Mouse (Mus musculus) heart, postnatal 10 days (tissue): ENCODE measurements around the gene Zfp511. TPM values are rescaled to one million over a fixed set of nuclear protein-coding genes. Genes with fewer than 3 reads are reported as not detected.

Source experiments
- DNase-seq, 2 experiments: peaks; one replicate each; pipeline ENCODE4 v3.0.0; 2021
- intact Hi-C: fragments of 180-260 bp; cut with DNase I; formaldehyde crosslinking; loops from one replicate; pipeline ENCODE4 v1.15.1; 2025
- total RNA-seq, 2 experiments: library from RNA; stranded (reverse); gene quantifications; 2 replicates each; pipeline ENCODE4 v1.2.3; 2021

Gene Zfp511
- total RNA-seq, 2 experiments from 2014 or later, result 13.1 to 13.8 TPM

DNA sequence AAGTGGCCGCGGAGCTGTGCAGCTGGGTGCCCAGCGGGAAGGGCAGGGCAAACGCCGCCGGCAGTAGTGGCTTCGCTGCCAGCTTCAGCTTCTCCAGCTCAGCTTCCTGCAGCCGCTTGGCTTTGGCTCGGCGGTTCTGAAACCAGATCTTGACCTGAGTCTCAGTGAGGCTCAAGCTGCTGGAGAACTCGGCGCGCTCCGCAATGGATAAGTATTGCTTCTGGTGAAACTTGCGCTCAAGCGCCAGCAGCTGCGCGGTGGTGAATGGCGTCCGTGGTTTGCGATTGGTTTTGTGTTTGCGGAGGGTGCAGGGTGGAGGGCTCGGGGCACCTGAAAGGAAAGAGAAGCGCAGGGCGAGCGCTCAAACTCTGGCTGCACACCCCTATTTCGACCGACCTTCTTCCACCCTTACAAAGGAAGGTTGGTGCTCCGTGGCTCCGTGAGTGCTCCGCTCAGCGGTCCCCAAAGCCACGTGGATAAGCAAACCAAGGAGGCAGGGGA, 11.7 kb downstream of the Zfp511 start:
- DNase-seq, result peak in 1 of 2 experiments; percentile 22
- intact Hi-C loops, result no loop called here

DNA sequence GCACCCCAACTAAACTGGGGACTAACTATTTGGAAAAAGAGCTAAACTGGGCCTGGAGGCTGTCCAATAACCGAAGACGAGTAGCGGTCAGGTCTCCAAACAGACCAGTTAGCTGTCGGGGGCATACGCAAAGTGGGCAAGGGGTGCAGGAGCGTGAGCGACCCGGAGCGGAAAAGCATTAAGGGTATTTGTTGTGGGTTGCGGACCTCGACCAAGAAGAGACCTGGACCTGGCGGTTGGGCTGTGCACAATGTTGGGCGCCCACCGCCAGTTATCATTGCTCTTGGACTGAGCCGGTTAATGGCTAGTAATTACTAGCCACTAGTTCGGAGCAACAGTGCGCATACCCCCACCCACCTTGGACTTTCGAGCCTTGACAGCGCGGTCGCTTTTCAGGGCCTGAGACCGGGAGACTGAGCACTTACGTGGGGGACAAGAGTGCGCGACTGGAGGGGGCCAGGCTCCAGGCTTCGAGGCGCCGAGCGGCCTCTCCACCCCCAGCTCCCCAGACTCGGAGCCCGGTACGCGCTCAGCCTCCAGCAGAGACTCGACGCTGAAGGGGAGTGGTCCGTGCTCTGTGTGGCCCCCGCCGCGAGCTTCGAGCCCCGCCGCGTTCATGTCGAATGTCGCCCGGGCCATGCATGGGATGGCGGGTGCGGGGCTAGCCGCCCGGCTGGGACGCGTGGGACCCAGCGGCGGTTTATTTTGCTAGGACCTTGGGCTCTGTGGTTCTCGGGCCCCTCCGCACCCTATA, 12.3 kb downstream of the Zfp511 start, which contains the start of gene Msx3:
Msx3 (minus strand) TSS at position 729 of the 754 bp plus-strand sequence.
- DNase-seq, result no peak
- intact Hi-C loops, result no loop called here

GRCm38 (mm10) chr7:140049115-140049689, 13.0 kb downstream of the Zfp511 start:
- peak in 1 of 2 experiments; percentile 39 for DNase-seq
- intact Hi-C loops, result no loop called here

- no peak for DNase-seq
- intact Hi-C loops, result no loop called here
Observed at GRCm38 (mm10) chr7:140054124-140054523, 17.9 kb downstream of the Zfp511 start.

- DNase-seq, result peak in 1 of 2 experiments; percentile 37
- intact Hi-C loops, result no loop called here
Observed at GRCm38 (mm10) chr7:140057413-140058407, 21.5 kb downstream of the Zfp511 start.

DNA sequence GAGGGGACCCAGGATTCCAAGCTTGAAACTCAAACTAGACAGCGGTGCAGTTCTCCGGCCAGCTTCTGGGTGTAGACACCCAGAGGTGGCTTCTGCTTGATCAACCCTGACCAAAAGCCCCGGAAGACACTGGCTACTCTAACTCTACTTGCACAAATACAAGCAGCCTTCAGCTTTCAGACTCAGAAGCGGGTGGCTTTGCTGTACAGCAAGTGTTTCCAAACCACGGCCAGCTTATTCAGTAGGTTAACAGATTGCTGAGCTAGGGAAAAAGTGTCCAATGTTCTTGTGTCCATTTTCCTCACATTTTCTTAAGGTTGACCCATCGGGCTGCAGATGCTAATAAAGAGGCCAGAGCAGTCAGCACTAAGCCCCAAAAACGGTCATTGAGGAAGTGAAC, 22.3 kb downstream of the Zfp511 start:
- intact Hi-C loops, result no loop called here

DNA sequence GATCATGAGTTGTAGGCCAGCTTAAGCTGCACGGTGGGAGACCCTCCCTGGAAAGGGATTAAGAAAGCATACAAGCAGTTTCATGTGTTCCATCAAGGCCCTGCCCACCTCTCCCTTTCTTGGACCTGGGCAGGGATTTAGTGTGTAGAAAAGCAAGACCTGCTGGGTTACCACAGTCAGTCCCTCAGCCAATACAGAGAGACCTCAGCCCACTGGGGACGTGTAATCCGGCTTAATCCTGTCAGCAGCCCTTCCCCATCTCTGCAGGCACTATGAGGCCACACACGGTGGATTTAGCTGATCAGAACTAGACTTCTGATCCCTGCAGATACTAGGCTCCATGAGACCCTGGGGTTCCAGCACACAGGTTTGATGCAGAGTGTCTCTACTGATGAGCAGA, 23.4 kb downstream of the Zfp511 start:
- DNase-seq, result no peak
- intact Hi-C loops, result no loop called here

More for the DNA sequence above, 22.3 kb downstream of the Zfp511 start:
- DNase-seq, result no peak

DNA sequence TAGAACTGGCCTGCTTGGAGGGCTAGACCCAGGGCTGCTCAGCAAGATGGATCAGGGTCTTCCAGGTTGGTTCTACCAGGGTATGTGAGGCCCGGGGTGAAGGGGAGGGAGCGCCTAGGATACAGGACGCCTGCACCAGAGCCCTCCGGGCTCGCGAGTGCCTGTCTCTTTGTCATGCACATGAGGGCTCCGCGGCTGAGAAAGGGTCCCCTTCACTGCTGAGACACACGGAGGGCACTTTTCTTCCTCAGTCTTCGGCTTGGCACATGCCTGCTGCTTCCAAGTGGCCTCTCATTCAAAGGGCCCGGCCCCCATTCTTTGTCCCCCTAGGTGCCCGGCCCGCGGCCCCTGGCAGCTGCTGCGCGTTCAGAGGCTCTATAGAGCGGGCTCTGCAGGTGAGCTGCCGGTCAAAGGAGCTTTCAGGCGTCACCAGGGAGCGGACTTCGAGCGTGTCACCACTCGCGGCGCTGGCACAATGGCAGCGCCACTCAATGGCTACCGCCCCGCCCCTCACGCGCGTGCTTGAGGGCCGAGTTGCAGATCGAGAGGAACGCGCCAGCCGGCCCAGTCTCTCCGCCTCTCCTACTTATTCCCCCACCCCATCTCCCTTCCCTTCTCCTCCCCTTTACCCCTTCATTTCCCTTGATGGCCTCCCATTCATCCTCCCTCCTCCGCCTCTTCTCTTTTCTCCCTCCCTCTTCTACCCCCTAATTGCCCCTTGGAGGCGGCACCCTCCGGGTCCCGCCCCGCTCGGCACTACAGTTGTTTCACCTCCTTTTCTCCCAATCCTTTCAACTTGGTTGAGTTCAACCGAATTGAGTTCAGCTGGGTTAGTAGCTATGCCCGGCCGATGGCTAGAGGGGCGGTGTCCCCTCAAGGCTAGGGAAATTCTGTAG, 25.0 kb downstream of the Zfp511 start:
- intact Hi-C loops, result loop anchor here (5.0 kb wide), 2 partner anchors 154 to 414 kb away; no protein-coding TSS in a partner anchor
- no peak for DNase-seq

- intact Hi-C loops, result loop anchor here (5.0 kb wide), 2 partner anchors 154 to 414 kb away; no protein-coding TSS in a partner anchor
- no peak for DNase-seq
Observed at GRCm38 (mm10) chr7:140061832-140062130, 25.6 kb downstream of the Zfp511 start.

GRCm38 (mm10) chr7:140062307-140062706, 26.1 kb downstream of the Zfp511 start:
- intact Hi-C loops, result loop anchor here (5.0 kb wide), 2 partner anchors 155 to 415 kb away; no protein-coding TSS in a partner anchor
- peak in 1 of 2 experiments; percentile 34 for DNase-seq

DNA sequence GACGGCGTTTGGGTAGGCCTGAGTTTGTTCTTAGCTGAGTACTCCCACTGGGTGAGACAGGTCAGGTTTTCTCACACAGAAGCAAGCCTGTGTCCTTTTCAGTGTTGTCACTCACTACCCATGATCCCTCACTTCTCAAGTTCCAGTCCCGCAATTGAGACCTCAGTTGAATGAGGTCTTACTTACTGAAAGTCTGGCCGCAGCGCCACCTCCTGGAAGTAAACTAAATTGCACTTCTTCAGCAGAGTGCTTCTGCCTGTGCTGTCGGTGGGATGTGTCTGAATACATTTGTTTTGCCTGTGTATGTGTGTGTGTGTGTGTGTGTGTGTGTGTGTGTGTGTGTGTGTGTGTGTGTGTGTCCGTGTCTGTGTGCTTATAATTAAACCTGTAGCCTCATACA, 26.9 kb downstream of the Zfp511 start:
- intact Hi-C loops, result loop anchor here (1.0 to 5.0 kb wide), 3 partner anchors 94 to 416 kb away; no protein-coding TSS in a partner anchor
- peak; percentile 56 to 77 for DNase-seq

- DNase-seq, result no peak
- intact Hi-C loops, result no loop called here
Observed at GRCm38 (mm10) chr7:140067397-140067796, 31.2 kb downstream of the Zfp511 start.

DNA sequence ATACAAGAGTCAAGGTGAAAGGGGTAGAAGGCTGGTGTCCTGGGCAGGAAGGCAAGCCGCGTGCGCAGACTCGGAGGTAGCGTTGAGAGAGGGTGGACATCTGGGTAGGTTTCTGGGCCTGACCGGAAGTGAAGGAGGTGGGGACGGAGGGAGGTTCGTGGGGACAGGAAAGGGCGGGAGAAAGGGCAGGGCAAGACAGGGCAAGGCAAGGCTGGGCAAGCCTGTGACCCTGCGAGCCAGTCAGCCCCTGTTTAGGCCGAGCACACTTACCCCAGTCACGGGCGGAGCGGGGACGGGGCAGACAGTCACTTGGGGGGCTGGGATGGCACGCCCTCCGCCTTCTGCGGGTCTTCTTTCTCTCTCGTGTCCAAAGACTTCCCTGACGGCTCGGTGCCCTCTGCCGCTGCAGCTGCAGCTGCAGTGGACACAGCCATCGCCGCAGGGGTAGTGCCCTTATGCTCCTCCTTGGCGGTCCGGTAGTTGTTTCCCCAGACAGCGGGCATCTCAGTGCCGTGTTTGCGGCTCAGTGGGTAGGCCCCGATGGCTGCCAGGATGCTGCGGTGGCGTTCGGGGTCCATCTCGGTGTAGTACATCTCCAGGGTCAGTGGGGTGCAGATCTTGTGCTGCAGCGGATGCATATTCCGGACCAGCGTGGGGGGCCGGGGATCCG, 34.0 kb downstream of the Zfp511 start:
- intact Hi-C loops, result no loop called here

GRCm38 (mm10) chr7:140077698-140078097, 41.5 kb downstream of the Zfp511 start:
- intact Hi-C loops, result loop anchor here (1.0 to 5.0 kb wide), 3 partner anchors 64 to 825 kb away; no protein-coding TSS in a partner anchor
- DNase-seq, result no peak

More for the DNA sequence above, 34.0 kb downstream of the Zfp511 start:
- peak in 1 of 2 experiments; percentile 17 for DNase-seq

DNA sequence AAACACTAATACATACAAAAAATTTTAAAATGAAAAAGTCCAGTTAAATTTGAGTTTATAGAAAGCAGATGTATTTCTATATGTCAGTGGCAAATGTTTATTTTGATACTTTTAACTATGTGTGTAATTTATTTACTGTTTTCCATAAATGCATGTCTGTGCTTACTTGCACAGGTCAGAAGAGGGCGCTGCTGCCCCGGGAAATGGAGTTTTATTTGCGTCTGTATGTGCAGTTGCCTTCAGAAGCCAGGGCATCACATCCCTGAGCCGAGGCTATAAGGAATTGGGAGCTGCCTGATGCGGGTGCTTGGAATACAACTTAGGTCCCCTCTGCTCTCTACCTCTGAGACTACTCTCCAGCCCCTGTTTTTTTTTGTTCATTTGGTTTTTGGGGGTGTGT, 42.5 kb downstream of the Zfp511 start:
- peak; percentile 59 to 76 for DNase-seq
- intact Hi-C loops, result loop anchor here (1.0 to 5.0 kb wide), 3 partner anchors 63 to 824 kb away; no protein-coding TSS in a partner anchor

GRCm38 (mm10) chr7:140080503-140081156, 44.4 kb downstream of the Zfp511 start:
- intact Hi-C loops, result no loop called here

DNA sequence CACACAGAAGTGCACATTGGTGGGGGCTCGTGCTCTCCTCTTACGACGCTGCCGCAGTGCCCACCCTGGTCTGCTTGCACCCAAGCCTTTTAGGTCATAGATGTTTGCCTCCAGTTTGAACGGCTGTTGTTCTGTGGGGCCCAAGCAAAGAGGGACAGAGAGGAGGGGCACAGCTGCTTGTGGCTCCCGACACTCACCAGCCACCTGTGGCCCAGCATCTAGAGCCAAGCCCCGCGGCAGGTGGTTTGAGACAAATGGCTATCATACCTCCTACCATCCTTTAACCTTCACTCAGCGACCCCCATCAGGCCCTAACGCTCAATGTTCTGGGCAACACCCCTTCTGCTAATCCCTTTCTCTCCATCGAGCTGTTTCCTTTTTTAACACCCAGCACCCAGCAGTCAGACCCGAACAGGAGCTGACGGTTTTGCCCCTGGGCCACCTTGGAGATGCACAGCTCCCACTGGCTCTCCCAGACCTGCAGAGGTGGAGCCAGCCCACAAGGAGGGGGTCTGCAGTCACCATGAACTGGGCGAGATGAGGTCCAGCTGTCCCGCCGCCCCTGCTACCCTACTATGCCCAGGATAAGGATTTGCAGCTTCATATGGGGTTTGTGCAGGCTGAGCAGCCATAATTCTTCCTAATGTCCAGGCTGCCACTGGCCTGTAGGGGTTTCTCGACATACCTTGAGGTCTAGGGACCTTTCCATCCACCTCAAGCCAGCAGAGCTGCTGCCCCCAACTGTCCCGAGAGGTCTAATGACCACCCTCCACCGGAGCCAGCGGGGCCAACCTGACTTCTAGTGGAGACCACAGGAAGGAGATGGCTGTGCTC, 45.4 kb downstream of the Zfp511 start:
- no peak for DNase-seq
- intact Hi-C loops, result no loop called here

More at GRCm38 (mm10) chr7:140080503-140081156, 44.4 kb downstream of the Zfp511 start:
- DNase-seq, result peak; percentile 71 to 77
